Mouse (Mus musculus) layer of hippocampus, postnatal 14 days (tissue): ENCODE measurements around the gene Cd4. TPM values are rescaled to one million over a fixed set of nuclear protein-coding genes. Genes with fewer than 3 reads are reported as not detected.

Experiments
- DNase-seq, 2 experiments: peaks; one replicate each; pipeline ENCODE4 v3.0.0; 2021 to 2022; ENCODE audit warnings: low spot score in 2 of 2, mixed read lengths in 1 of 2
- total RNA-seq, 2 experiments: library from RNA; stranded (reverse); gene quantifications; 2 replicates each; pipeline ENCODE4 v1.2.3; 2021

Gene Cd4
- total RNA-seq, 2 experiments from 2014 or later = 0.29 to 0.58 TPM

- no peak for DNase-seq
These were observed 72.9 kb downstream of the Cd4 start for GRCm38 (mm10) chr6:124814858-124815774.

Other genes starting within 250 kb of the Cd4 start
- 10 to 100 TPM; 42.3 to 45.3 TPM for gene Lpcat3, start 225.2 kb downstream of the Cd4 start, total RNA-seq
- gene Emg1, start 176.0 kb downstream of the Cd4 start, total RNA-seq = 10 to 100 TPM; 50.7 to 51.1 TPM
- gene Phb2, start 175.9 kb downstream of the Cd4 start, total RNA-seq = 100 to 1,000 TPM; 138 to 141 TPM
- 1 to 10 TPM; 3.8 to 5.7 TPM for gene Ptpn6, start 149.5 kb downstream of the Cd4 start, total RNA-seq
- gene Grcc10, start 146.8 kb downstream of the Cd4 start, total RNA-seq = 100 to 1,000 TPM; 297 to 325 TPM
- gene Gm45234, start 132.2 kb downstream of the Cd4 start, total RNA-seq = 1 to 10 TPM in 1 of 2 experiments, not detected in 1; 1.3 TPM
- gene Atn1, start 131.7 kb downstream of the Cd4 start, total RNA-seq = 100 to 1,000 TPM; 147 to 149 TPM
- 100 to 1,000 TPM; 667 to 671 TPM for gene Eno2, start 118.5 kb downstream of the Cd4 start, total RNA-seq
- gene Lrrc23, start 108.5 kb downstream of the Cd4 start, total RNA-seq = 1 to 10 TPM; 1.6 to 3.4 TPM
- 1 to 10 TPM; 5.7 to 6.7 TPM for gene Spsb2, start 79.6 kb downstream of the Cd4 start, total RNA-seq
- 100 to 1,000 TPM; 578 to 579 TPM for gene Tpi1, start 73.9 kb downstream of the Cd4 start, total RNA-seq
- gene Usp5, start 58.7 kb downstream of the Cd4 start, total RNA-seq = 100 to 1,000 TPM; 180 to 183 TPM
- gene Cdca3, start 58.7 kb downstream of the Cd4 start, total RNA-seq = 1 to 10 TPM; 2.0 to 3.4 TPM
- under 1 TPM in 1 of 2 experiments, not detected in 1; 0.21 TPM for gene Gnb3, start 47.9 kb downstream of the Cd4 start, total RNA-seq
- gene P3h3, start 30.5 kb downstream of the Cd4 start, total RNA-seq = 10 to 100 TPM; 24.7 to 24.8 TPM
- gene Gpr162, start 24.2 kb downstream of the Cd4 start, total RNA-seq = 100 to 1,000 TPM; 180 to 193 TPM
- gene Lag3, start 23.5 kb upstream of the Cd4 start, total RNA-seq = 1 to 10 TPM; 2.6 to 3.0 TPM
- gene Ptms, start 31.9 kb upstream of the Cd4 start, total RNA-seq = 1,000 to 10,000 TPM; 1,231 to 1,331 TPM
- gene Mlf2, start 43.2 kb upstream of the Cd4 start, total RNA-seq = 100 to 1,000 TPM; 681 to 696 TPM
- 100 to 1,000 TPM; 125 to 128 TPM for gene Cops7a, start 77.3 kb upstream of the Cd4 start, total RNA-seq
- 100 to 1,000 TPM; 119 to 120 TPM for gene Pianp, start 108.5 kb upstream of the Cd4 start, total RNA-seq
- gene Zfp384, start 120.9 kb upstream of the Cd4 start, total RNA-seq = 10 to 100 TPM; 41.9 to 49.2 TPM
- 10 to 100 TPM; 62.5 to 62.6 TPM for gene Ing4, start 151.5 kb upstream of the Cd4 start, total RNA-seq
- gene Acrbp, start 161.5 kb upstream of the Cd4 start, total RNA-seq = 1 to 10 TPM; 6.2 to 8.1 TPM
- 1 to 10 TPM in 1 of 2 experiments, under 1 TPM in 1; 0.94 to 1.6 TPM for gene Lpar5, start 179.7 kb upstream of the Cd4 start, total RNA-seq
- 100 to 1,000 TPM; 173 to 193 TPM for gene Chd4, start 207.8 kb upstream of the Cd4 start, total RNA-seq
- 10 to 100 TPM; 29.2 to 30.5 TPM for gene Nop2, start 243.7 kb upstream of the Cd4 start, total RNA-seq